Mouse (Mus musculus): ENCODE data around the gene Slc13a4.

Slc13a4 gene

DNA sequence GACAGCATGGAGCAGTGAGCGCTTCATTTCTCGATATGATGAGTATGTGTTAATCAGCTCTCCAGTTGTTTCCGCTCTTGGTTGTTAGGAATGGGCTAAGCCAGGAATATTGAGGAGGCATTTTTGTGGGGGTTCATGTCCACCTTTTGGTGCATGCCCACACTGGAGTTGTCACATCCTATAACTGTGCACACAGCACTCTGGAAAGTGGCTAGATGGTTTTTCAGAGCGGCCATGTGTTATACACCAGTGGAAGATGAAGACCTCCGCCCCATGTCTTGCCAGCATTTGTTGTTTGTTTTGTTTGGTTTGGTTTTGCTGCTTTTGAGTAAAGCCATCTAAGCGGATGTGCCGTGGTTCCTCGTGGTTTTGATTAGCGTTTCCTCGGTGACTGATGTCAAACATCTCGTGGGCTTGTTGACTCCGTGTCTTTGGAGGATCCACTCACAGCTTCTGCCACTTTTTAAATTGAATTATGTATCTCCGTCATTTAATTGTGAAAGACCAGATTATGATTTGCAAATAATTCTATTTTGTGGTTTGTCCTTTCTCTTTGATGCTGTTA, 50.2 kb downstream of the Slc13a4 start:
- no peak for DNase-seq (ENCODE audit: low spot score in 2 of 2)

DNA sequence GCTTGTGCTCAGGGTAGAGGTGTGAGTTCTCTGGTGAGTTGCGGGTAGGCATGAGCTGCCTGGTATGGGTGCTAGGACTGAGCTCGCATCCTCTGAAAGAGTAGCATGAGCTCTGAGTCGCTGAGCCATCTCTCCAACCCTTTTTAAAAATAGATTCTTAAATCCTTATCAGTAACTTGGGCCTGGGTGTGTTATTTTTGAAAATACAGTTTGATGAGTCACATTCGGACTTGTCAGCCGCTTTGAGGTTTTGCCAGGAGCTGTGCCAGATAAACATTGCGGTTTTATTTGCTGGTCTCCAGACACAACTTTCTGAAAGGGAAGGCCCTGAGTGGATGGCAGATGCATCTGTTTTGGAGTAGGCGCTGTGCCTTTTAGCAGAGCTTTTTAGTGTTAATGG, 51.2 kb downstream of the Slc13a4 start:
- peak; percentile 41 to 42 for DNase-seq (ENCODE audit: low spot score in 2 of 2)

DNA sequence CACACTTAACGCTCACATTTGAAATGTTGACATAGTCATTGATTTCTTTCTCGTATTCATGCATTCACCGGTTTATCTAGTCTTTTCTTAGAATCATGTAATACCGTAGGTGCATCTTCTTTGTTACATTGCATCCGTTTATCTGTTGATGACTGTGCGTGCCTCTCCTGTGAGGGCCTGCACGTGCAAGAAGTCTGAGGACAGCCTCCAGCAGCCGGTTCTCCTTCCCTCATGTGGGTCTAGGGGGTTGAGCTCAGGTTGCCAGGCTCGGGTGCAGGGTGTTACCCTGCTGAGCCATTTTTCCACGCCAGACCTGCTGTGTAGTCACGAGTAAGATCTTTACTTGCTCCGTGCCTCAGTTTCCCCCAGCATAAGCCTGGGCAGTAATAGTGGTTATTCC, 52.9 kb downstream of the Slc13a4 start:
- no peak for DNase-seq (ENCODE audit: low spot score in 2 of 2)

DNA sequence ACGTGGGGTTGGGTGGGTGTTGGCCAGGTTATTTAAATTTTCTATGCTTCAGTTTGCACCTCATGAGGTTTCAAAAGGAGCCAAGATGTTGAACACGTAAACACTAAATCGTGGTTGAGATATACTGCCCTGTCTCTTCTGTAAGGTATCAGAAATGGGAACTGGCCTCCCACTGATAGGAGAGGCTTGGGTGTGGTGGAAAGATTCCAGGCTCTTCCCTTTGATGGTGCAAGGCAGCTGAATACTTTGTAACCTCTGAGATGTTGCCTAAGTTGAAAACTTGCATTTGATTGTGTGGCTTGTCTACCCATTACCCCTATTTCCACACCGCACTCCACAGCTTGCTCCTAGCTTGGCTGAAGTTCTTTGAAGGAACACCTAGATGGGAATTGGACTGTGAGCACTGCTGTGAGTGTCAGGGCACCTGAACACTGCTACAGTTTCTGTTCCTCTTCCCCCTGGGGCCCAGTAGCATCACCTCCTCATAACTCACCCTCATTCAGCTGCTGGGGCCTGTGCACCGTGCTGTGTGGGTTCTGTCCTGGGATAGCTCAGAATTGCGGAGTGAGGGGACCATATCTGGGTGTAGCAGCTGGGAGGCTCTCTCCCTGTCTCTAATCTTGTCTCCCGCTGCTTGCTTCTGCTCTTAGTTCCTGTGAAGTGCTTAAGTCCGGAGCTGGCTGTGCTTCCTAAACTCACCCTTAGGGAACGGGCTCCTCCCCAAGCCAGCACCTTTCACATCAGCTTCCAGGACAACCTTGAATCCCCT, 53.6 kb downstream of the Slc13a4 start:
- no peak for DNase-seq (ENCODE audit: low spot score in 2 of 2)

DNA sequence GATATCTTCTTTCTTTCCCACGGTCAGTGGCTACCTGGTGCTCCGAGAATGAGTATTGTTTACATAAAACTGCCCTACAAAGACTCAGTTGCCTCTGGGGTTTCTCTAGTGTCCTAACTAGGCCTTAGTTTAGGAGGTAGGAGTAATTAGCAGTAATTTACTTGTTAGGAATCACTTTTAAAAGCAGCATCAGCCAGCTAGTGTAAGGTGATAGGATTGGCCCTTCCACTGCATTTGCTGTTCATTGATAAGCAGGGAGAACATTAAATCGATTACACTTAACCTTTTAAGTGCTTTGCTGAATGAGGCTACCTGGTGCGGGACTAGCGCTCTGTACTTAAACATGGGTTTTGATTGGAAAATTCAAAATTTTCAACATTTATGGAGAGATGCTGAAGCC, 54.5 kb downstream of the Slc13a4 start:
- no peak for DNase-seq (ENCODE audit: low spot score in 2 of 2)

DNA sequence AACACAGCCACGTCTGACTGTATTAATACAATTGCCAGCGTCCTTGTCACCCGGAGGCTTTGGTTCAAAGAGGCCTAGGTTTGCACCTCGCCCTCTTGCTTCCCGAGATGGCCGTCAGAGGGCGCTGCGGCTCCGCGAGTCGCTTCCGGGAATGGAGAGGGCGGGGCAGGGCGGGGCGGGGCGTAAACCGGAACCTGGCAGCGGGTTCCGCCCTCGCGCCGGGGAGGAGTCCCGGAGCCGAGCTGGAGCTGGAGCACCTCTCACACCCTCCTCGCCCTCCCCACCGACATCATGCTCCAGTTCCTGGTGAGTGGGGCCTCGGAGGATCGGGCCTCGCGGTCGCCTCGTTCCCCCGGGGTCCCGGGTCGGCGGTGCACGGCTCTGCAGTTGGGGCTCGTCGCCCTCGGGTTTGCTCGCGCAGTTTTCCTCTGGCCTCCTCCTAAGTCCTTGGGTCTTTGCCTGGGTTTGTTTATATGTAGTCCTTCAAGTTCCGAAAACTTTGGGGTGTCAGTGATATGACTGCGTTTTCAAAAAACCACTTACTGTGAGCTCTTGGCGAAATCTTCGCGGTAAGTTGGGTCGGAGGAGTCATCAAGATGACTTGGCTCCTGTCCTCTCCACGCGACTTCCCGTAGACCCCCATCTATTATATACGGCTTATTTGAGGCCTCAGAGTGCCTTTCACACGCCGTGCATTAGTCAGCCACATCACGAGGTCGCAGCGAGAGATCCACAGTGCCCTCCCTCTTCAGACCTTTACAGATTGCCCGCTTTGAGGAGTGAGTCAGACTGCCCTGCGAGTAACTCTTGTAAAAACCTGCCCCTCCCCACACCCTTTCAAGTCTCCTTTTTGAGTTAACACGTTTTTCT, 55.2 kb downstream of the Slc13a4 start:
- peak; percentile 72 to 75 for DNase-seq (ENCODE audit: low spot score in 2 of 2)

DNA sequence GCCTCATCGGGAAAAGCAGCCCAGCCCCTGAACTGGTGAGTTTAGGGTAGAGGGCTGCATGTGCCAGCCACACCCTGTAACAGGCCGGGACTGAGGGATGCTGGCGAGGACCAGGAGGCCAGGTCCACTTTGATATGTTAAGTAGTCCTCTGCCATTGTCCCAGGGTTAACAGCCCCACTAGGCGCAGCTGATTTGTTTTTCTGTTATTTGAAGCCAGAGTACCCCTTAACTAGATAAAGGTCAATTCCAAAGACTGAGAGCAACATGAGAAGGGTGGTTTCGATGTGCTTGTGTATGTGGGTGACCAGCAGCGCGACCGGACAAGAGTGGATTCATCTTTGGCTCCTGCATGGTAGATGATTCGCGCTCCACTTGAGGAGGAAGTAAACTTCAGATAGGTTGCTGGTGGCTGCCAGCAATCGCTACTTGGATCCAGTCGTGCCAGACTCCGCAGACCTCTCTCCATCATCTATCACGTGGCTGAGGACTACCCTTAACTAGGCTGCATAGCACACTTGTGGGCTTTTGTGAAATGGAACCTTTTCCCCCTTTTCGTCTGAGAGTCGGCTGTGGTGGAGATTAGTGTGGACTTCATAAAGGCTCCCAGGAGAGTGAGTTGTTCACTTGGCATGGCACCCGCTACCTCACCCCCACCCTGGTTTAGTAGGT, 56.0 kb downstream of the Slc13a4 start:
- no peak for DNase-seq (ENCODE audit: low spot score in 2 of 2)

DNA sequence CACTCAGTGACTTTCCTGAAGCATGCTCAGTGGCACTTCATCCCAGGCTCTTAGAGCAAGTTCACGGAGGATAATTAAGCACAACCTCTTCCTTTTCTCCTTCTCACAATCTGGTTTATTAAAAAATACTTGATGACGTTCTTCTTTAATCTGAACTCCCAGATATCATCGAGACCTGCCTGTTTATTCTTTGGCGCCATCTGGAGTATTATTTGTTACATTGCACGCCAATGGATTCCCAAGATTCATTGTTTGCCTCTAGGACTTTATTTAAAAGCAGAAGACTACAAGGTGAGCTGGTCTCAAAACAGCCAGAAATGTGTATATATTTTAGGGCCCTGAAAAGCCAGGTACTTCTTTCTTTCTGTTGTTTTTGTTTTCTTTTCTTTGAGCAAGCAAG, 62.8 kb downstream of the Slc13a4 start:
- DNase-seq (ENCODE audit: low spot score in 2 of 2), result no peak

DNA sequence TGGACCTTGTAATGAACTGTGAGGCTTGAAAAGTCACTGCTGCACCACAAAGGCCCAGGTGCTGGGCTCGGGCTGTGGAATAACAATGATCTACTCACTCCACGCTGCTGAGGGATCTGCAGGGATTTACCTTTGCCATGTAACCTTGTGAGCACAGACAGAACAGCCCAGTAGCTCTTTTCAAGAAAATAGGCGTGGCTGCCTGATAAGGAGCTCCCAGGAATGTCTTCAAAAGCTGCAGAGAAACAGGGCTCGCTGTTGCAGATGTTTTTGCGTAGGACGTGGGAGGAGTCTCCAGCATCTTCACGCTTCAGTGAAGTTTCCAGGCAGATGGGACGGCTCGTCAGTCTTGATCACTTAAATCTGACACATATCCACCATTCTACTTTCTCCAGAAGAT, 63.9 kb downstream of the Slc13a4 start:
- DNase-seq (ENCODE audit: low spot score in 2 of 2), result no peak

DNA sequence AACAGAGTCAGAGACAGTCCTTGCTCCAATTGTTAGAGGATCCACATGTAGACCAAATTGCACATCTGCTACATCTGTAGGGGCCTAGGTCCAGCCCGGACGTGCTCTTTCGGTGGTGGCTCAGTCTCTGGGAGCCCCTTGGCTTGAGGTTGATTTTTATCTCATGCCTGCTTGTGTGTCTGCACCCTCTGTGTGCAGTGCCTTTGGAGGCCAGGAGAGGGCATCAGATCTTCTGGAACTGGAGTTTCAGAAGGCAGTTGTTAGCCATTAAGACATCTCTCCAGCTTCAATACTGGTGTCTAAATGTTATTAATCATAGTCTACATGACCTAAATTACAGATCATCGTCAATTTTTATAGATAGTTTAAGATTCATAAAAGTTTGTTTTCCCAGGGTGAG, 64.7 kb downstream of the Slc13a4 start:
- DNase-seq (ENCODE audit: low spot score in 2 of 2), result no peak

DNA sequence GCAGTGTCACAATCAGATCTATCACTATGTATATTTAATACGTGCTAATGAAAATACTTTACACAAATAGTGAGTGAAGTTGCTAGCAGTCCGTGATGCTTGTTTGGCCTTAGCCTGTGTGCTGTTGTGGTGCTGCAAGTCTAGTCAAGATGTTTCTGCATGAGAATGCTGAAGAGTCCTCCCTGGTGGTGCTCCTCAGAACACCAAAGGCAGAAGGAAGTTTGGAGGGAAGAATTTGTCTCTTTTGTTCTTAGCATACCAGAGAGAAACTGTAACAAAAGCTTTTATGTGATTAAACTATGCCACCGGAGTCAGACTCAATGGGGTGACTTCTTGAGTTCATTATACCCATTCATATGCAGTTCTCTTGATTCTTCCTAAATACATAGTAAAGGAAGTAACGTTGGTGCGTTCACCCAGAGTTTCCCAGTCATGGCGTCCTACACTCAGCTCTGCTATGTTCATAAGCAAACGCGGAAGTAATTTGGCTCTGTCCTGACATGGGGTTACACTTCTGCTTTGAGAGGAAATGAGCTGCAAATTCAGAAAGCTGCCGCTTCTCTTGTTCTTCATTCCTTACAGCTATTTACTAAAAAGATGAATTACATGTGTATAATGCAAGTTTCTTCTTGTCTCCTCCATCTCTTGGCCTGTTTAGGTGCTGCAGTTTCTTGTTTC, 71.7 kb downstream of the Slc13a4 start:
- no peak for DNase-seq (ENCODE audit: low spot score in 2 of 2)

DNA sequence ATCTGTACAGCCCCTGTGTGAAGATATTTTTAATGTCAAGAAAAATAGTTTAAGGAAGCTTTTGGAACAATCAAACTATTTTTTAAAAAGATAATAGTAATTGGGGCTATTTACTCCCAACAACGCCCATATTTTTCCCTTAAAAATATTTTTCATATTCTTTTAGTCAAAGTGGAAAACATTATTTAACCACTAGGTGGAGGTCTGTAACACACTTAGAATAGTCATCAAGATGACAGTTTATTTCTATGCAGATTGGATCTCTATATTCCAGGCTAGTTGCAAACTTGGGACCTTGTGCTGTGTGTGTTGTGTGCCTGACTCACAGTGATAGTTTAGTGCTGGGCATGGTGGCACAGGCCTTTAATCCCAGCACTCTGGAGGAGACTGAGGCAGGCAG, 78.5 kb downstream of the Slc13a4 start:
- no peak for DNase-seq (ENCODE audit: low spot score in 2 of 2)

DNA sequence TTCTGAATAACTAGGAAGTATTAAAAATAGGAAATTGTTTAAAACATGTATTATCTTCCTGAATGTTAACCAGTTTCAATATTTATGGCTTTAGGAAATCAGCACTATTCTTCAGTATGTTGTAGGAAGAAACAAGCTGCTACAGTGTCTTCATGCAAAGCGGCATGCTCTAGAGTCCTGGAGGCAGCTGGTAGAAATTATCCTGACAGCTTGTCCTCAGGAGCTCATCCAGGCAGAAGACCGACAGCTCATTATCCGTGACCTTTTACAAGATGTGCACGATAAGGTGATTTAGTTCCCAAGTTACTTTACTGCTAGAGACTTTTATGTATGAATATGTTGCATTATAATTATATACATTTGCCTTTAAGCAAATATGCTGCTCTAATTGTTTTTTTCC, 82.2 kb downstream of the Slc13a4 start:
- DNase-seq (ENCODE audit: low spot score in 2 of 2), result no peak
